Mouse (Mus musculus) cerebellum, postnatal 4 days (tissue): Measurements from ENCODE around the gene S100a3.

Experiments used
- DNase-seq, 2 experiments: peaks; one replicate each; pipeline ENCODE4 v3.0.0; 2022; ENCODE audit warnings: low spot score in 2 of 2, mixed read lengths in 1 of 2

Gene S100a3

GRCm38 (mm10) chr3:90555954-90556353 is 4.4 kb upstream of the S100a3 start:
- no peak for DNase-seq

GRCm38 (mm10) chr3:90574691-90575090 is 14.3 kb downstream of the S100a3 start:
- DNase-seq: no peak

- no peak for DNase-seq
These were observed 14.9 kb downstream of the S100a3 start for GRCm38 (mm10) chr3:90575320-90575719.

- DNase-seq: no peak
These were observed 16.1 kb downstream of the S100a3 start for GRCm38 (mm10) chr3:90576351-90577001.

GRCm38 (mm10) chr3:90579433-90579832 is 19.1 kb downstream of the S100a3 start:
- no peak for DNase-seq

- no peak for DNase-seq
These were observed 20.8 kb downstream of the S100a3 start for GRCm38 (mm10) chr3:90581141-90581540.

GRCm38 (mm10) chr3:90582156-90582555 is 21.8 kb downstream of the S100a3 start:
- no peak for DNase-seq

- DNase-seq: no peak
These were observed 22.2 kb downstream of the S100a3 start for GRCm38 (mm10) chr3:90582556-90582955.

- peak in 1 of 2 experiments; percentile 11 for DNase-seq
These were observed 23.5 kb downstream of the S100a3 start for GRCm38 (mm10) chr3:90583893-90584292.

GRCm38 (mm10) chr3:90585595-90585994 is 25.2 kb downstream of the S100a3 start:
- DNase-seq: peak in 1 of 2 experiments; percentile 40

GRCm38 (mm10) chr3:90586016-90586643 is 25.8 kb downstream of the S100a3 start:
- DNase-seq: no peak

GRCm38 (mm10) chr3:90586906-90587305 is 26.5 kb downstream of the S100a3 start:
- no peak for DNase-seq

GRCm38 (mm10) chr3:90587361-90588101 is 27.2 kb downstream of the S100a3 start:
- DNase-seq: no peak

- no peak for DNase-seq
These were observed 29.0 kb downstream of the S100a3 start for GRCm38 (mm10) chr3:90589390-90589789.

GRCm38 (mm10) chr3:90589947-90590346 is 29.6 kb downstream of the S100a3 start, which contains the start of gene S100a2:
Gene S100a2, plus strand, starts transcription at chr3:90590247.
- no peak for DNase-seq

- no peak for DNase-seq
These were observed 34.1 kb downstream of the S100a3 start for GRCm38 (mm10) chr3:90594466-90594865.

- DNase-seq: no peak
These were observed 35.2 kb downstream of the S100a3 start for GRCm38 (mm10) chr3:90595556-90595955.

GRCm38 (mm10) chr3:90596810-90597209 is 36.4 kb downstream of the S100a3 start:
- no peak for DNase-seq

GRCm38 (mm10) chr3:90597736-90598135 is 37.4 kb downstream of the S100a3 start:
- DNase-seq: no peak

- no peak for DNase-seq
These were observed 37.8 kb downstream of the S100a3 start for GRCm38 (mm10) chr3:90598212-90598611.

- no peak for DNase-seq
These were observed 39.0 kb downstream of the S100a3 start for GRCm38 (mm10) chr3:90599401-90599800.

- no peak for DNase-seq
These were observed 39.7 kb downstream of the S100a3 start for GRCm38 (mm10) chr3:90600036-90600435.
